Mouse (Mus musculus) liver, postnatal 0 days (tissue): ENCODE data around the gene Ehd3. TPM values are rescaled to one million over a fixed set of nuclear protein-coding genes. Genes with fewer than 3 reads are reported as not detected.

Experiments
- ATAC-seq: fragments of 200-750 bp; cut with Nextera tagmentation; 2 replicates; pipeline ENCODE4 v1.8.0; 2017; ENCODE audit warnings: mild to moderate bottlenecking, moderate library complexity
- DNase-seq: peaks from one replicate; pipeline ENCODE4 v3.0.0-alpha.2; 2016
- H3K27ac ChIP-seq: fragments of 300-500 bp; sonication (generic); 2 replicates; pipeline ENCODE4 v1.5.1; 2014; ENCODE audit warnings: antibody characterized with exemption, moderate library complexity, mild to moderate bottlenecking, low read depth
- H3K27me3 ChIP-seq: fragments of 300-500 bp; sonication (generic); 2 replicates; pipeline ENCODE4 v1.6.1; 2014; ENCODE audit warnings: low read length, control low read depth, mixed read lengths; ENCODE audit not compliant: insufficient read depth
- H3K36me3 ChIP-seq: fragments of 300-500 bp; sonication (generic); replicated peaks from 2 replicates; pipeline ENCODE4 v1.6.1; 2014; ENCODE audit warnings: mild to moderate bottlenecking, control low read depth, low read length, moderate library complexity, mixed read lengths; ENCODE audit not compliant: insufficient read depth
- H3K4me1 ChIP-seq: fragments of 300-500 bp; sonication (generic); 2 replicates; pipeline ENCODE4 v1.6.1; 2014; ENCODE audit warnings: antibody characterized with exemption, mild to moderate bottlenecking, control low read depth; ENCODE audit not compliant: insufficient read depth
- H3K4me2 ChIP-seq: fragments of 300-500 bp; sonication (generic); 2 replicates; pipeline ENCODE4 v1.6.1; 2014; ENCODE audit warnings: low read depth, mild to moderate bottlenecking, low read length, moderate library complexity, mixed read lengths
- H3K4me3 ChIP-seq: fragments of 300-500 bp; sonication (generic); 2 replicates; pipeline ENCODE4 v1.5.1; 2014; ENCODE audit warnings: low read depth, low read length
- H3K9ac ChIP-seq: fragments of 300-500 bp; sonication (generic); replicated peaks from 2 replicates; pipeline ENCODE4 v1.6.1; 2014; ENCODE audit warnings: mild to moderate bottlenecking, moderate library complexity
- H3K9me3 ChIP-seq: fragments of 300-500 bp; sonication (generic); 2 replicates; pipeline ENCODE4 v1.6.1; 2016; ENCODE audit warnings: mild to moderate bottlenecking, control low read depth, low read length, mixed read lengths
- CTCF ChIP-seq: sonication (generic); IDR thresholded peaks from 2 replicates; pipeline ENCODE4 v1.5.1; 2016; ENCODE audit warnings: antibody characterized with exemption, low read depth
- EP300 ChIP-seq: IDR thresholded peaks from 2 replicates; pipeline ENCODE4 v1.6.1; 2016; ENCODE audit warnings: antibody characterized with exemption, low read depth, mild to moderate bottlenecking
- WGBS: fragments of 180-500 bp; shearing (Covaris S2); extraction: QIAGEN DNeasy Blood & Tissue Kit; methylation state at CpG from one replicate; pipeline ENCODE4 v1.1.7; 2014; ENCODE audit not compliant: insufficient replicate concordance; 5-methylcytosine and 5-hydroxymethylcytosine counted together
- polyA plus RNA-seq: library from polyadenylated mRNA; unstranded; fragments of >200 nt; fragmentation: Nextera tagmentation; extraction: Ambion mirVana; gene quantifications from 2 replicates; pipeline ENCODE4 v1.2.1, GENCODE M21; 2015

Ehd3 gene
- polyA plus RNA-seq, 1 experiment from 2014 or later = 22.5 TPM

- peak; percentile 77 for ATAC-seq
- WGBS = 1% methylated on average over 45 of the region's 45 CpGs
- H3K9me3 ChIP-seq = no peaks in the 10 kb centered on the region
- 0 out of 2 replicates have a peak overlapping the region, but pooled peaks have one; percentile 44 for H3K27ac ChIP-seq
- peak; percentile 73 for DNase-seq
- H3K4me1 ChIP-seq = peaks cover 3% of the 10 kb centered on the region; the same call in 1 of the 2 replicates
- peak overlapping the region; percentile 48 for H3K4me3 ChIP-seq
- H3K4me2 ChIP-seq = peak overlapping the region; percentile 61
- peak overlapping the region; percentile 54 for H3K9ac ChIP-seq
- no peaks in the 10 kb centered on the region for H3K36me3 ChIP-seq
- TF ChIP-seq CTCF (peak; percentile 56), EP300 (no peak)
- H3K27me3 ChIP-seq = peaks cover 16% of the 10 kb centered on the region
Observed at GRCm38 (mm10) chr17:73804592-73805271, 798 bp downstream of the Ehd3 start.

GRCm38 (mm10) chr17:73806331-73806730, 2.4 kb downstream of the Ehd3 start:
- 77% methylated on average over 6 of the region's 6 CpGs for WGBS
- H3K27me3 ChIP-seq = peaks cover 16% of the 10 kb centered on the region
- H3K4me3 ChIP-seq = peak overlapping the region; percentile 21
- DNase-seq = no peak
- no peak overlapping the region for H3K9ac ChIP-seq
- TF ChIP-seq CTCF (no peak), EP300 (no peak)
- no peak for ATAC-seq
- H3K36me3 ChIP-seq = no peaks in the 10 kb centered on the region
- H3K4me2 ChIP-seq = peak overlapping the region; percentile 16; the same call in 1 of the 2 replicates
- H3K27ac ChIP-seq = no peak overlapping the region
- H3K9me3 ChIP-seq = no peaks in the 10 kb centered on the region
- peaks cover 3% of the 10 kb centered on the region; the same call in 1 of the 2 replicates for H3K4me1 ChIP-seq

- H3K36me3 ChIP-seq = no peaks in the 10 kb centered on the region
- 43% methylated on average over 5 of the region's 5 CpGs for WGBS
- H3K27ac ChIP-seq = no peak overlapping the region
- H3K27me3 ChIP-seq = peaks cover 16% of the 10 kb centered on the region
- no peak overlapping the region for H3K9ac ChIP-seq
- peaks cover 3% of the 10 kb centered on the region; the same call in 1 of the 2 replicates for H3K4me1 ChIP-seq
- no peaks in the 10 kb centered on the region for H3K9me3 ChIP-seq
- TF ChIP-seq CTCF = no peak
- TF ChIP-seq EP300 = 0 out of 2 replicates have a peak, but pooled peaks have one; percentile 13
- peak overlapping the region; percentile 21 for H3K4me3 ChIP-seq
- DNase-seq (no peak), ATAC-seq (no peak)
- peak overlapping the region; percentile 16; the same call in 1 of the 2 replicates for H3K4me2 ChIP-seq
Observed at GRCm38 (mm10) chr17:73807211-73807610, 3.3 kb downstream of the Ehd3 start.

GRCm38 (mm10) chr17:73808431-73808830, 4.5 kb downstream of the Ehd3 start:
- TF ChIP-seq EP300 = no peak
- no peak for TF ChIP-seq CTCF
- Histone ChIP-seq H3K9ac (no peak overlapping the region), H3K4me1 (peaks cover 3% of the 10 kb centered on the region; the same call in 1 of the 2 replicates), H3K4me3 (no peak overlapping the region), H3K9me3 (no peaks in the 10 kb centered on the region), H3K27me3 (peaks cover 16% of the 10 kb centered on the region), H3K36me3 (no peaks in the 10 kb centered on the region), H3K4me2 (peak overlapping the region; percentile 16), H3K27ac (no peak overlapping the region)
- WGBS = 74% methylated on average over 6 of the region's 6 CpGs
- DNase-seq (no peak), ATAC-seq (no peak)

GRCm38 (mm10) chr17:73810801-73811200, 6.9 kb downstream of the Ehd3 start:
- ATAC-seq = no peak
- Histone ChIP-seq H3K9ac (no peak overlapping the region), H3K36me3 (no peaks in the 10 kb centered on the region), H3K4me1 (no peaks in the 10 kb centered on the region), H3K27ac (no peak overlapping the region), H3K27me3 (no peaks in the 10 kb centered on the region), H3K9me3 (no peaks in the 10 kb centered on the region), H3K4me2 (no peak overlapping the region), H3K4me3 (no peak overlapping the region)
- no peak for DNase-seq
- TF ChIP-seq CTCF = no peak
- TF ChIP-seq EP300 = no peak
- WGBS = 55% methylated on average over 1 of the region's 1 CpGs

GRCm38 (mm10) chr17:73811566-73811965, 7.6 kb downstream of the Ehd3 start:
- Histone ChIP-seq H3K27me3 (no peaks in the 10 kb centered on the region), H3K36me3 (no peaks in the 10 kb centered on the region), H3K4me1 (no peaks in the 10 kb centered on the region), H3K4me2 (no peak overlapping the region), H3K27ac (no peak overlapping the region), H3K9me3 (no peaks in the 10 kb centered on the region), H3K4me3 (no peak overlapping the region), H3K9ac (no peak overlapping the region)
- 74% methylated on average over 5 of the region's 5 CpGs for WGBS
- ATAC-seq (no peak), DNase-seq (no peak)
- TF ChIP-seq CTCF (no peak), EP300 (no peak)
